Mouse (Mus musculus): ENCODE data around the gene Prl3d1.
"Not testable (repeated sequence)": the region's sequence is repeated elsewhere in the genome, so short reads cannot be mapped to it uniquely, and the experiment has no call there.

Gene Prl3d1

GRCm38 (mm10) chr13:27093890-27094289 lies at the start of gene Prl3d1:
Gene Prl3d1 (plus strand): TSS chr13:27094190.
- not testable (repeated sequence) for DNase-seq (ENCODE audit: inconsistent ontology term)

- no peak for DNase-seq (ENCODE audit: inconsistent ontology term)
Observed at GRCm38 (mm10) chr13:27057270-27057669, 36.7 kb upstream of the Prl3d1 start, which contains the start of gene Prl. Gene Prl (plus strand): TSS chr13:27057570.

GRCm38 (mm10) chr13:27059177-27059576 lies 34.8 kb upstream of the Prl3d1 start:
- no peak for DNase-seq (ENCODE audit: inconsistent ontology term)

GRCm38 (mm10) chr13:27121398-27121797 lies 27.4 kb downstream of the Prl3d1 start, which contains the start of gene Prl3d2:
Gene Prl3d2 (plus strand): TSS chr13:27121698.
- DNase-seq (ENCODE audit: inconsistent ontology term): not testable (repeated sequence)

- no peak for DNase-seq (ENCODE audit: inconsistent ontology term)
Observed at GRCm38 (mm10) chr13:27148264-27148663, 54.3 kb downstream of the Prl3d1 start.
